Mouse (Mus musculus) cerebellum, adult 9-10 months (tissue): ENCODE measurements around the gene Tut4.

Experiments used
- DNase-seq: peaks from one replicate; pipeline ENCODE4 v3.0.0; 2022

Gene Tut4

DNA sequence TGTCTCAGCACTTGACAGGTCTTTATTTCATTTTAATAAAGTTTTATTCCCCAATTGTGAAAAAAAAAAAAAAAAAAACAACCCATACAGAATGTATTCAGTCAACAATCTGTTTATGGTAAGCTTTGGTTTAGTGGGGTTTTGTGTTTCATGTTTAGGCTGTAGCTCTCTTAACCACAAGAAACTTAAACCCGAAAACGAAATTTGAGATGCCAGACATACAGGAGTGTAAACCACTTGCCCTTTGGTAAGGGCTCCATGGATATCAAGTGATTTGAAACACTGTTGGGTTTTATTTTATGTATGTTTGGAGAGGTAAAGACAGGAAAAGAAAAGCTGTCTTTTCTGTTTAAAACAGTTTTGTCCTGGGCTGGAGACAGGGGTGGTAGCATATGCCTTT is 80.5 kb downstream of the Tut4 start:
- DNase-seq: no peak

DNA sequence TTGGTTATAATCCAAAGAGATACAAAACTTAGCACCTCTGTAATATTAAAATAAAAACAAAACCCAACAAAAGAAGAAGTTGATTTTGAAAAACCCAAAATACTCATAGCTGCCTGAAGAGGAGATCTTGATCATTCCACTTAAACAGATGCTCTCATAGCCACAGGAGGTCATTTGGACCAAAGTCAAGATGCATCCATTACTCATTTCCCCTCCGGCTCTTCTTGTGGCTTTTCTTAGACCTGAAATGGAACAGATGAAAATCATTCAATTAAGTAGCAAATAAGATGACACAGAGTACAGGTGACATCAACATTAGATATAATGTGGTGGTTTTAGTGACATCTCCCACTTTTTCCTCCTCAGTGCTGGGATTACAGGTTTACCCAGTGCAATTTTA is 105.8 kb downstream of the Tut4 start:
- peak; percentile 38 for DNase-seq

- no peak for DNase-seq
These were observed 113.4 kb downstream of the Tut4 start for GRCm38 (mm10) chr4:108572644-108573043.

DNA sequence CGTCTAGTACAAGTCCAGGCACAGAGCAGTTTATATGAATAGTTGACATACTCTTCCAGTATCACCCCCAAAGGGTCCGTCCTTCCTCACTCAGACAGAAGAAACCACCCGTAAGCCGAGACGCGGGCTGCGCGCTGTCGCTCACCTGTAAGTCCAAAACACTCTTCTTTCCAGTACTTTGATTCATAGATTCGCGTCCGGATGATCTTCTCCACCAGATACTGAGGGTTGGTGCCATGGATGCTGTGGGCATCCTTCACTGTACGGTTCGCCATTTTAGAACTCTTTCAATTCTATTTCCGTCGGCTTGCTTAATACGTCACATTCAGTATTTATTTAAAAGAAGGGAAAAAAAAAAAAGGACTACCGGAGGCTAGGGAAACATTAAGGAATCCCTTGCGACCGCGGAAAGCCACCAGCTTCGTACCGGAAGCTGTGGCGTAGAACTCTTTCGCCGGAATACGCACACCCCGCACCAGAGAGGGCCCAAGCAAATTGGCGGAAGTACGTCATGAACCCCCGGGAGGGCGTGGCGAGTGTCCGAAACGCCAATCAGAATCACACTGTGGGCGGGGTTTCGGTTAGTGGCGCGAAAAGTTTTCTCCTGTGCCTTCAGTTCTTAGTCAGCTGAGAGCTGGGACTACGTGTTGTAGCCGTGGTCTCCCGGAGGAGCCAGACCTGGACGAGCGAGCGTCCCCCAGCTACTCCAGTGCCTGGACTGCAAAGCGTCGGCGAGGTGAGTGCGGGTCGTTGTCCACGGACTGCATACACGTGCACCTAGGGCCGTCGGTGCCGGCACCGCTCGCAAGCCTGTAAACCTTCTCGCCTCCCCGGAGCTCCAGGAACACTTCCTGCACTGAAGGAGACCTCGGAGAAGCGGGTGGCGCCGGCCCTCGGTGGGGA is 119.9 kb downstream of the Tut4 start, which contains the start of the genes Prpf38a and Orc1:
Gene Prpf38a (minus strand): TSS at position 497 of the 903 bp plus-strand sequence.
Gene Orc1 (plus strand): TSS at position 584 of the 903 bp plus-strand sequence.
- peak; percentile 95 for DNase-seq

DNA sequence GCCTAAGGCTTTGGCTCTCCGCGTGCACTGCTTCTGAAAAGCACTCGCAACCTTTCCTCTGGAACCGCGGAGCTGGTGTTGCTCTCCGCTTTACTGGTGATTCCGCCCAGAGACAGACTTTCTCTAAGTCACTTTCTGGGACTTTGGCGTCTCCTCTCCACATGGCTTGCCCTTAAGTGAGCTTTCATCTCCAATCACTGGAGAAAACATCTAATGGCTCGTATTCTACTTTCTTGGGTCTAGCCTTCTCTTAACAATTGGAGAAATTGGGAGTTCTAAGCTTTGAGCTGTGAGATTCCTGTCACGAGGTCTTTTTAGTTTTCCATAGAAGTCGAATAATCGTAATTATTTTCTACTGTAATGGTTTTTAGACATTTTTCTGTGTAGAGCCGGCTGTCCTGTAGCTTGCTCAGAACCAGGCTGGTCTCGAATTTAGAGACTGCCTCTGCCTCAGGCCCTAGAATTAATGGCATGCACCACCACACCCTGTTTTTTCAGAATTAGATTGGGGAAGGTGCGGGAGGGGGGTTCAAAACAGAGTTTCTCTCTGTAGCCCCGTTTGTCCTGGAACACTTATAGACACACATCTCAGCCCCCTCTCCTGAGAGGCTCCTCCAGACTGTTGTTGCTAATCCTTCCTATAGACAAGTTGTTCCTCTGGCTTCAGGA is 120.7 kb downstream of the Tut4 start:
- DNase-seq: no peak

DNA sequence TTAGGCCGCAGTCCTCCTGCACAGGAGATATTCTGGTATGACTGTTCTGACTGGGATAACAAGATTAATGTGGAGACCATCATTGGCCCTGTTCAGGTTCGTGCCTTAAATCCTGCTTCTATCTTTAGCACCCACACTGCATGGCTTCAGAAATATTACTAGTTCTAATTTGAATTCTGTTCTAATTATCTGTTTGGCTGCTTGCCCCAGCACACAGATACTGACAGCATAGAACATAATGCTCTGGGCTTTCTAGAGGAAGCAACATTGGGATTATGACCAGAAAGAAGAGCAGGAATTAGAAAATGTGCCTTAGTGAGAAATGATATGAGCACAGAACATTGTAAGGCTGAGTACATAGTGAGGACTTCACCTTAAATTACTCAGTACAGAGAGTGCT is 134.2 kb downstream of the Tut4 start:
- peak; percentile 68 for DNase-seq

GRCm38 (mm10) chr4:108595785-108596184 is 136.6 kb downstream of the Tut4 start:
- no peak for DNase-seq

DNA sequence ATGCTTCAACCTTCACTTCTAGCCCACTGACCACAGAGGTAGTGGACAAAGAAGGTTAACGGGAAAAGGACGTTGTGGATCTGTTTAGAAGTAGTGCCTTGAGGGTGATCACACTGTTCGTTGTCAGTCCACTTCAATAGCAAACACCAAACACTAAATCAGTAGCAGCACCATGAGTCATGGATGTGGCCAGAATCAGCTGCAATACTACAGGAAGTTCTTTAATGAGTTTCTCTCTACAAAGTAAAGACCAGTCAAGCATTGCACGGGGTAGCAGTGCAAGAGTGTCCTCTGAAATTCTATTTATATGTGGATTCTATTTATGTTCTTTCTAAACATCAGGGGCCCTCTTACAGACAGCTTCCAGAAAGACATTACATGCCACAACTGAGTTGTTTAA is 139.1 kb downstream of the Tut4 start:
- DNase-seq: no peak

DNA sequence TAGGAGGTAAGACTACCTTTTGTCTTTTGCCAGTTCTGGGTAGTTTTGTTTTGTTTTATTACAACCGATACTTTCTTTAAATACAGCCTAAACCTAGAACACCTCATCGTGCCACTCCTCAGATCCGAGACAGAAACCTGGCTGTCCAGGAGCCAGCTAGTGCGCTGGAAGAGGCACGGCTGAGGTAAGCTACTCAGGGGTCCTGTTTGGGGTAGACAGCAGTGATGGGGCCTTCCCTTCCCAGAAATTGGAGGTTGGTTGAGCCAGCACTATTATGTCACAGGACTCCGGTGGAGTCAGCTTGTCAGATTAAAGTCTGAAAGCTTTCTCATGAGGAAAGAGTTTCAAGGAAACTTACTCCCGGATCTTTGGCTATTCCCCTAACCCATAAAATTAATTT is 142.6 kb downstream of the Tut4 start:
- no peak for DNase-seq

GRCm38 (mm10) chr4:108608651-108609050 is 149.4 kb downstream of the Tut4 start:
- DNase-seq: no peak
